Mouse (Mus musculus) 3T3-L1 (cell line): ENCODE data around the gene Gli3.

ENCODE experiments used
- DNase-seq: peaks from one replicate; pipeline ENCODE4 v3.0.0-alpha.2; 2015; ENCODE audit warnings: low read depth, low spot score

Gene Gli3

DNA sequence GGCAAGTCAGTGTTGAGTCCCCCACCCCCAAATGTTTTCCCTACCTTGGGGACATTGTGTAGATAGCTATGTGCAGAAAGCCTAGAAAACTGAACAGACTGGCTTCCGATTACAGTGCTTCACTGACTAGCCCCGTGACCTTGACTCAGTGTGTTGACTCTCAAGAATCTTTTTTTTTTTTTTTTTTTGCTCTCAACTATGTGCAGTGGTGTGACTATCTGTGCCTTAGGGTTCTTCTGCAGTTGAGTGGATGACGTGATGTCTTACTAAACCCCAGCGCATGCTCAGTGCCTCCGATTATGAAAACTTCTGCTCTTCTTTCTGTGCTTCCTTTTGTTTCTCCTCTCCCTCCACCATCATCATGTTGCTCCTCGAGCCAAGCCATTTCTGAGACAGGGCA is 87.7 kb downstream of the Gli3 start:
- DNase-seq = no peak

GRCm38 (mm10) chr13:15552009-15552408 is 89.0 kb downstream of the Gli3 start:
- no peak for DNase-seq

DNA sequence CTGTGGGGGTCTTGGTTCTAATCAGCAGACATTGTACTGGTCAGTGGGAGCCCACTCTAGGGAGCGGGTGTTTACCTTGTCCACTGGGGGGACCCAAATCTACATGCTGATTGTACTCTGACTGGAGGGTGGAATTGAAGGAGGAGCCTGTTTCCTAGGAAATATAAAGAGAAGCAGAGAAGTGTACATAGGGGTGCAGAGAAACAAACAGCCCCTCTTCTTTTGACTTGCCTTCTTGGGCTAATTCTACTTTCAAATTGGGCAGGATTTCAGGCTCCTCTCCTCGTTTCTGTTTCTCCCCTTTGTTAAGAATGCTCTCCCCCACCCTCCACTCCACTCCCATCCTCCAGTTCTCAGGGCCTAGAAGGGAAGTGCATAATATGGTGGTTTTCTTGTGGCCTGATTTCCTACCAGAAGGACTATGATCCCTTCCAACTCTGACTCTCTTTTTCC is 93.6 kb downstream of the Gli3 start:
- no peak for DNase-seq

DNA sequence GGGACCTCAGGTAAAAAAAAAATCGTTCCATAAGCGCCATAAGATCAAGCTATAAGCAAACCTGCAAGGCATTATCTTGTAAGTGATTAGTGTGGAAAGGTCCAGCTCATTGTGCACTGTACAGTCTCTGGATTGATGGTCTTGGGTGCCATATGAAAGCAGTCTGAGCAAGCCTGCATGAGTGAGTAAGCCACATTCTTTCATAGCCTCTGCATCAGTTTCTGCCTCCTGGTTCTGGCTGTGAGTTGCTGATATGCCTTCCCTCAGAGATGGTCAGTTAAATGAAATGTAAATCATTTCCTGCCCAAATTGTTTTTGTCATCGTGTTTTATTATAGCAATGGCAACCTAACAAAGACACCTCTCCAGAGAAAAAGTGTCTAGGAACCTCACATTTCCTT is 98.4 kb downstream of the Gli3 start:
- DNase-seq = peak; percentile 64

- DNase-seq = no peak
These were observed 108.0 kb downstream of the Gli3 start for GRCm38 (mm10) chr13:15570908-15571568.

DNA sequence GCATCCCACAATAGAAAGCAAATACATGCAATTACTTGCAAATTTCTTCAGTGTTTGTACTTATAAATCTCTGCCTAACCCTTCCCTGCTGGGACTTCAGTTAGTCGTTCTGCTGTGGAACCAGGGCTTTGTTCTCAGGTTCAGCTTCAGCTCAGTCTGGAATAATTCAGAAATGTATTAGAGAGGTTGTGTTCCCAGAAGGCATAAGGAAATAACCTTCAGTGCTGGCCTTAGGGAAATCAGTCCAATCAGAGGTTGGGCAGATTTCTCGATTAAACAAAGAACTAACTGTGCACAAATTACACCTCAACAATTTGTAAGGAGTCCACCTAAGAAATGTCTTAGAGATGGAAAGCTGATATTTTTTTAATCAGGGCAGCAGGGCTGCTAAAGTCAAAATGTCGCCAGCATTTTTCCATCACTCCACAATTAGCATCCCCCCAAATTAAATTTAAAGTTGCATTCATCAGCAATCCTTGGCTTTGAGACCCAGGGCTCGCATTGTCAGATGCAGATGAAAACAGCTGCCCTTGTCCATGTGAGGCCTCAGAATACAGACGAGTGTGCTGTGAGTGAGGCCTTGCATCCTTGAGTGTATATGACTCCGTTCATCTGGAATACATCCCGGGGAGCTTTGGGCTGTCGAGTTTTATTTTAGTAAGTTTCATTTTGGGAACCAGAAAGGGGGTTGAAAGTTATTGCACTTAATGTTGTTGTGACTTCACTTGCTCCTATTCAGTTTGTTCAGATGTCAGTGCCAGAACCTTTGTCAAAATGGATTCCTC is 114.3 kb downstream of the Gli3 start:
- no peak for DNase-seq

DNA sequence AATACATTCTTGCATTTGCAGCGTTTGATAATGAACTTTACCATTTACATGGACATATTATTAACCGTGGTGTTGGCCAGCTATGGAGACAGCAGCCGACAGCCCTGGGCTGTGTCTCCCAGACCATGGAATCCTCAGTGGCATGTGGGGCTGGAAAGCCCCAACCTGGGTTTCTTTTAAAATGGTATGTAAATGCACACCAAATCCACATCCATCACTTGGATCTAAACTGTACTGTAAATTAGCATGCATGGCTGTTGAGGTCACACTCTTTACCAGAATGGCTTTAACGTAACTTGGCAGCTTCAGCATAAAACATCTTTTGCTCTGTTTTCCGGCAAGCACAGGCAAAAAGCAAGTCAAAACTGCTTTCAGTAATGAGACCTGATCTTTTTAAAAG is 117.4 kb downstream of the Gli3 start:
- DNase-seq = no peak

DNA sequence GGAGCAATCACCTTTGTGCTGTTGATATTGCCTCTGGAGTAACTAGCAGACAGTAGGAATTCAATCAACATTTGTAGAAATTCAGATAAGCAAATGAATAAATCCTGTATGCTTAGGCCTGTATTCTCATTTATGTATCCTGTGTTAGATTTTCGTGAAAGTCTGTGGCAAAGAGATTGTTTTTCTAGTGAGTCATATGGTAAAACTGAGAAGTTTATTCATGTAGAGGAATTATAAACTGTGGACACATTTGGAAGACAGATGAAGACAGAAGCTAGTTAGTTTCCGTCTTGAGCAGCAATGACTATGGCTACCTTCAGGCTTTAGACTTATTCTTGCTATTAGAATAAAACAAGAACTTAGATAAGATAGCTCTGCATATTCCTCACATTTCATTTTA is 122.9 kb downstream of the Gli3 start:
- peak; percentile 73 for DNase-seq

DNA sequence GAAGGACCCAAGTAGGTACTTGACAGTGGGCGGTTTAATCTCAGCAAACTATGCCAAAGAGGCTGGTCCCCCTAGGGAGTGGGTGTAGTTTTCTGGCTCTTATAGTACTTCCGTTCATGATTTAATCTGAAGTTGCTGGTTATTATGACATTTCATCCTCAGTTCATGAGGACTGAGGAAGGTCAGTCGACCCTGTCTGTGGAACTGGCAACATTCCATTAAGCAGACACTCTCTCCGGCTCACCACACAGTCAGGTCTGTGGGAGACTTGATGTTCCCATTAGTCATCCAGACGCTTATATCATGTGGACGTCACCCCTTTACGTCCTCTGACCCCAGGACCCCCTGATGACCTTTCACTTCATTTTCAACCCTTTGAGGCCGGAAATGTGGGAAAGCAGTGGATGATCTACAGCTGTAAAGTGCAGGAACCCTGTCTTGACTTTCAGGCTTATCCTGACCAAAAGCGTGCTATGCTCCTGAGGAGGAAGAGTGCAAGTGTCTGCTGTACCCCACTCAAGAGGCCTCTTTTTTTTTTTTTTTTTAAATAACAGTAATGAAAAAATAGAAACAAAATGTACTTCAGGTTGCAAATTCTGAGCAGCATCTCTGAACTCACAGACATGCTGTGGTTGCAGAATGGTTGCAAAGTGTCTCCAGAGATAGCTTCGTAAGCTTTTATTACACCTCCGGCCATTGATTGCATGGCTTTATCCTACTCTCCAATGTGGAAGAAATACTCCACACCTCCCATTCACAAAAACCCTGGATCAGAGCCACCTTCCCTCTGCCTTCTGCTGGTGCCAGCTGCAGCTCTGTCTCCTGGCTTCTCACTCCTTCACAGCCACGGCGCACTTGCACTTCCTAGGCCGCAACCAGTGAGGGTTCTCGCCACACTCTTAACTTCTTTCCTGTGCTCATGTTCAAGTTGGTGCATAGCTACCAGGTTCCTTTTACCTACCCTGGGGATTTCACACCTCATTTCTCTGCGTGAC is 125.5 kb downstream of the Gli3 start:
- DNase-seq = peak; percentile 48

DNA sequence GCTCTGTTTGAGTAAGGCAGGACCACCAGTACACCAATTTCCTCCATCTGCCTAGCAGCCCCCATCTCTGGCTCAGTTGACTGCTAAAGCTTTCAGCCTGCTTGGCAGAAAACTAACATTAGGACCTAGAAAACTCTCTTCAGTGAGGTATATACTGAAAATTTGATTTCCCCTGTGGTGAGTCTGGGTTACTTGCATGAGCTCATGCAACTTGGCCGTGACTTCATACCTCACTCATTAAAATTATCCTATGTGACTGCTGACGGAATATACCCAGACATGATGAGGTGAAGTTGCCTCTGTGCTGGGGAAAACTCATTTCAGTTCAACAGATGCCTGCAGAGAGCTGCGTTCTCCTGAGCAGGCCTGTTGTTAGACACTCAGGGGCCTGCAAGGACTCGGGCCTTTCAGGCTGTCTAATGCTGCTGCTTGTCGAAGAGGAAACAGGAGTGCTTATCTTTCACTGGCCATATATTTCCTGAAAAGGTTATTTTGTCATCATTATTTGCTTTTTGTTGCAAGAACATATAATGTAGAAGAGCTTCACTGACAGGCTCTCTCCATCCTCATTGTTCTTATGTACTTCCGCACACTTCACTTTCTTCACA is 127.4 kb downstream of the Gli3 start:
- no peak for DNase-seq

DNA sequence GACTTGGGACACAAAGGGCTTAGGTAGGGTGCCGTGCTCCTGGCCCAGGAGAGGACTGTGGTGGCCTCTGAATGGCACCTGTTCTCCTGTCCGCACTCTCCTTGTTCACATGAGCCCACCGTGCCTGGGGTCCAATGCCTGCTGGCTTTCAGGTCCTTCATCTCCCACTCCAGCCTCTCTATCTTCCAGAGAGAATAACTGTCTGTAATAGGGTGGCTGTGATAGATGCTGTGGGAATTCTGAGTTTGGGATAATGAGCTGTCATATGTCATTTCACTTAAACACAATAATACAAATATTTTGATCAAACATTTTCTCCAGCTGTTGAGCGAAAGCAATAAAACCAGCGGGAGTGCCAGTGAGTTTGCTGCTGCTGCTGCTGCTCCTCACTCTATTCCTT is 133.6 kb downstream of the Gli3 start:
- DNase-seq = no peak

GRCm38 (mm10) chr13:15599741-15600140 is 136.7 kb downstream of the Gli3 start:
- no peak for DNase-seq

DNA sequence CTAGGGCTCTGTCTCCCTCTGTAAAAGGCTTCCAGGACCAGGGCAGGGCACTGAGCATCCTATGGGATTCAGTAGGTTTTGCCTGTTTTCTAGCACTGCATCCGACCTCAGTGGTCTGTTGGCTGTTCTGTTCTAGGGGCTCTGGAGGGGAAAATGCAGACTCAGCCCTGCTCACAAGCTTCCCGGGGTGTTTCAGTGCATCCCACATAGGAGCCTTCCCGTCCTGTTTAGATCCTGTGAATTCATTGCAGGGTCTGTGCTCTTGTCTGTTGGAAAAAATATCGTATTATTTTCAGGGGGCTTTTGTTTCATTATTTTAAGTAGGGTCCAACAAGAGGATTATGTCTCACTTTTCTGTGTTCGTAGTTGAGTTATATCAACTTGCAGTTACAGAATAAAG is 139.1 kb downstream of the Gli3 start:
- no peak for DNase-seq

- no peak for DNase-seq
These were observed 139.7 kb downstream of the Gli3 start for GRCm38 (mm10) chr13:15602677-15603221.

DNA sequence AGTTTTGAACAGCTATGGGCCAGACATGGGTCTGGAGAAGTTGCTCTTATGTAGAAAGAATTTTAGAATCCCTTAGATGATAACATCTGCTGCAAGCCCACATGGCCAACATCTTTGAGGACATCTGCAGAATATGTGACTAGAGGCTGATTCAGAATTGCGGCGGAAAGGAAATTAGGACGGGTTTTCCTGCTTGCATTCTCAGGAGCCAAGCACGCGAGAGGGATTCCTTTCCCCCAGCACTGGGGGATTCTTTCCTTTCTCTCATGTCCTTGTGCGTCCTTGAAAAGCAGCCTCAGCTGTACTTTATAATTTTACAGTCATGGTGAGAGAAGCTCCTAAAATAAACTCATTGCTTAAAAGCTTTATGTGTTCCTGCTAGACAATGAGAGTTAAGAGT is 141.0 kb downstream of the Gli3 start:
- no peak for DNase-seq

DNA sequence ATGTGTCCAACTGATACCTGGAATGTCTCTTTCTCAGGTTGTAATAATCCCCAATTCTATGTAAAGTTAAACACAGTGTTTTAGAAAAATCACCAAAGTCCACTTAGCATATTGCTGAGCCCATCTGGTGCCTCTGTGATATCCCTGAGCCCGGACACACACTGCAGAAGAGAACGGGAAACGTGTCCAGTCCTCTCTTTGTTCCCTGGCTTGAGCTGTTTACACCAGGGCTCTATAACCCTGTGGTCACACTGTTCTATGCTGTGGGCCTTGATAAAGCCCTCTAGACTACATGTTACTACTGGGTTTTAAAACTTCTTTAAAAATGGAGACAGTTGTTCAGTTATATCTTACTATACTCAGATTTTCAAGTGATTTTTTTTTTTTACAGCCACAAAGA is 154.4 kb downstream of the Gli3 start:
- DNase-seq = no peak

GRCm38 (mm10) chr13:15618051-15618692 is 155.1 kb downstream of the Gli3 start:
- DNase-seq = no peak

- DNase-seq = no peak
These were observed 158.0 kb downstream of the Gli3 start for GRCm38 (mm10) chr13:15621009-15621408.

DNA sequence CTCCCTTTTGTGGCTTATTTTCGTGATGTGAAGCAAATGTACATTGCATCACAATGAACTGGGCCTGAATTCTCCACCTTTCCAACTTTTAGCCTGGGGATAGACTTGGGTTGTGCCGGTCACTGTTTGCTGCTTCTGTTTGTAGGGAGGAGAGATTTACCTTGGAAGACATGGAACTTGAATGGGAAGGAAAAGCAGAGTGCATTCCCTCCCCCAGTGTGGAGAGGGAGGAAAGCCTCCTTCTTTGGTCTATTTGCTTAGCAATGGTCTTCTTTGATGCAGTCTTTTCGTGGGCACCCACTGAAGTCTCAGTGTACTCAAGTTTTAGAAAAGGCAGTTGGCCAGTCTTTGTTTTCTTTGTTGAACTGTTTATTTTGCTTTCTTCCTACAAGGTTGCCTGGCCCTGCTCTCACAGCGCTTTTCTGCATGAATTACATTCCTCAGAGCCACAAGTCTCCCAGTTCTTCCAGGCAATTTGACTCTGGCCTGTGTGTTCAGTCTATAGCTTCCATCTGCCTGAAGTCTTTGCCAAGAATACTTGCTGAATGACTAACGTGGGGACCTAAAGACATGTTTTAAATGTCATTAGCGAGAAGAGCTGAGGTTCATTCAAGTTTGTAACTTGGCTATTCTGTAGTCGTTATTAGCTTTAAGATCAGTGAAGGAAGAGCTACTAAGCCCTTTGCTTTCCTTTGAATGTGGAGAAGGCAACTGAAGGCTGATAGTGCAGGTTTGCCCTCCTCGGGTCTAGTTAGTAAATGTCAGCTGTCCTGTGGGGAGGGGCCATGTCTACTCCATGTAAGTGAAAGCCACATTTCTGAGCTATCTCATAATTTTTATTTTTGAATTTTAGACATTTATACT is 161.7 kb downstream of the Gli3 start:
- DNase-seq = peak; percentile 88

GRCm38 (mm10) chr13:15641548-15641947 is 178.5 kb downstream of the Gli3 start:
- no peak for DNase-seq
